Mouse (Mus musculus) liver, postnatal 0 days (tissue): Measurements from ENCODE around the gene Mrps34.

ENCODE experiments used
- CTCF ChIP-seq: sonication (generic); IDR thresholded peaks from 2 replicates; pipeline ENCODE4 v1.5.1; 2016; ENCODE audit warnings: antibody characterized with exemption, low read depth
- EP300 ChIP-seq: IDR thresholded peaks from 2 replicates; pipeline ENCODE4 v1.6.1; 2016; ENCODE audit warnings: antibody characterized with exemption, low read depth, mild to moderate bottlenecking

DNA sequence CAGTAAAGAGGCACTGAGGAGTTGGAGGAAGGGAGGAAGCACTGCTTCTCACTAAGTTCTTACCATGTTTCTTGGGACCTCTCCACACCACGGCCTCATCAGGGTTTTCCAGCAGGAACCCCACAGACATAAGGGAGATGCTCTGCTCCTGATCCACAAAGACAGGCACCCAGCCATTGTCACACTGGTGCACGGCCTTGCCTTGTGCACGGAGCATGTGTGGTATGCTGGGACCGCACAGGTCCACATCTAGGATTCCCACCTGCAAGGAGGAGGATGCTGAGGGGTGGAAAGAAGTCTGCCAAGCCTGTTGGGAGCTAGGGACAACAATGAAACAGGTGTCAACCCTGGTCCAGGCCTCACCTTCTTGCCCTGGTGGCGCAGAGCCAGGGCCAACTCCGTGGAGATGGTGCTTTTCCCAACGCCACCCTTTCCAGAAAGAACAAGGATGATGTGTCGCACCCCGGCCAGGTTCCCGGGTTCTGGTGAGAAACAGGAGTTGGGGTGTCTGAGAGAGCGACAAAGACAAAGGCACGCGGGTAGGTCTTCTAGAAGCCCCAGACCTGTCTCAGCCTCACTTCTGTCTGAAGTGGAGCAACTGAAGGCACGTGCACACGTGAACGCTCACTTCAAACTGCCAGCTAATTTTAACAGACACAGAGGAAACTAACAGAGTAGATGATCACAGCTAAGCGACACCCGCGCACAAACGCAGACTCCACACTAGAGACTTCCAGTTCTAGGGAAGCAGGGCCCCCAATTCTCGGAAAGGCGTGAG lies 9.4 kb upstream of the Mrps34 start:
- TF ChIP-seq EP300: no peak
- no peak for TF ChIP-seq CTCF
